Mouse (Mus musculus) B cell, adult 2 months (primary cell): ENCODE measurements around the gene L3hypdh.

ENCODE experiments used
- DNase-seq, 2 experiments: peaks; one replicate each; pipeline ENCODE4 v3.0.0; 2022

L3hypdh gene

DNA sequence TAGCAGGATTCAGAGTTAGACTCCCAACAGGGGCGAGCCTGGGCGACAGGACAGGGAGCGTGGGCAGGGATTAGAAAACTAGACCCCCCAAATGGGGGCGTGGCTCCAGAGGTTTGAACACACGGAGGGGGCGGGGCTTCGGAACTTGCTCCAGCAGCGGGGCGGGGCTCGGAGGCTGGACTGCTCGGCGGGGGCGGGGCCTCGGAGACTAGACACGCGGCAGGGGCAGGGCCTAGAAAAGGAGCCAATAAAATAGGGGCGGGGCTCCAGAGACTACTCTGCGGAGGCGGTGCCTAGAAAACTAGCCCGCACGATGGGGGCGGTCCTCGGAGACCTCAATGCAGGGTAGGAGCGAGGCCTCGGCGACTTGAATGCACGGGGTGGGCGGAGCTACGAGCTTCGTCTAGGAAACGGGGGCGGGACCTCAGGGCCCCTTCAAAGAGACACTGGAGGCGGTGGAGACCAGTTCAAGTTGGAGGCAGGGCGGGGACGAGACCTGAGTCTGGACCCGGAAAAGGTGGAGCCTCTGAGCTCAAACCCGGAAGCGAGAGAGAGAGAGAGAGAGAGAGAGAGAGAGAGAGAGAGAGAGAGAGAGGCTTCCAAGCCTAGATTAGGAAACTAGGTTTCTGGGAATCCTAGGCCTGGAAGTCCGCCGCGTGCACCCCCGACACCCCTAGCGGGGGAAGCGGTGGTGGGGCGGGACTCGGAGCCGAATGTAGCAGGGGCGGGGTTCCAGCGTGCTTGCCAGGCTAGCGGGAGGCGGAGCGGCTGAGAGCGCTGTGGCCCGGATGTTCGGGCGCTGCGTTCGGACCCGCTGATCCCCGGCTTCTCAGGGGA lies at the start of gene L3hypdh, which contains the start of gene Jkamp:
L3hypdh (minus strand) TSS at position 111 of the 837 bp plus-strand sequence.
Jkamp (plus strand) TSS at position 261 of the 837 bp plus-strand sequence.
- peak; percentile 98 to 99 for DNase-seq

DNA sequence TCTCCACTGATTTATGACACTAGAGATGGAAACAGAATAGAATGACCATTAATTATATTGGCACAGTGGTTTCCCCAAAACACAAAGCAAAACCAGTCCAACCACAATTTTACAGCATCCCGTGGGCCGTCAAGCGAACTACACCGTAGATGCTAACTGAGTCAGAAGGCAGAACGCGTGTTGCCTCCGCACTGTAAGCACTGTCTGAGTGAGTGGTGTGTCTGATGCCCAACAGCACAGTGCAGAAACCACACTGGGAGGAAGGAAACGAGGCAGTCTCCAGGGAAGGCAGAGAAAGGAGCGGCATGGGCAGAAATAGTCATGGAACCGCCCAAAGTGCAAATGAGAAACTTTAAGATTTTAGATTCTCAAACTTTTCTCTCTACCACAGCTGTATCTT lies 44.0 kb upstream of the L3hypdh start:
- DNase-seq, result no peak

DNA sequence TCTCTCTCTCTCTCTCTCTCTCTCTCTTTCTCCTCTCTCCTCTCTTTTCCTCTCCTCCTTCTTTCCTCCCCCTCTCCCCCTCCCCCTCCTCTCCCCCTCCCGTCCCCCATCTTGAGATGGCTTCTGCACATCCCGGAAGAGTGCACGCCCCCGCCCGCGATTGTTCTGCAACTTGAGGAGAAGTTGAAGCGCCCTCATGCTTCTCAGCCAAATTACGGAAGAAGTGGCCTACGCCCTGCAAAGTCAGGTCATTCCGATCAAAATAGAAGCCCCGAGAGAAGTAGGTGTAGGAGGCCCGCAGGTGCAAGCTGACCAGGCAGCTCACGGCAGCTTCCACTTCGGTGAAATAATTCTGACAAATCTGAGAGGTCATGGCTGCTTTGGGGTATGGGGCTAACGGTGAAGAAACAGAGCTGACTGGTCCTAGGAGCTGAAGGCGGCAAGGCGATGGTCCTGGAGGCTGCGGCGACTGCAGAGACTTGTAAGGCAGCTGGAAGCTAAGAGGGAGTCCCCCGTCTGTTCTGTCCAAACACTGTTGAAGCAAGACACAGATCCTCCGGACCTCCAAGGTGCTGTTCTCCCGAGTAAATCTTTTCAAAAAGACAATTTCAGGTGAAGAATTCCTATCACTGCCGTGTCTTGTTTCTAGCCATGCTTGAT lies 30.6 kb upstream of the L3hypdh start:
- DNase-seq, result no peak

GRCm38 (mm10) chr12:72115126-72115525 lies 29.9 kb upstream of the L3hypdh start:
- no peak for DNase-seq

DNA sequence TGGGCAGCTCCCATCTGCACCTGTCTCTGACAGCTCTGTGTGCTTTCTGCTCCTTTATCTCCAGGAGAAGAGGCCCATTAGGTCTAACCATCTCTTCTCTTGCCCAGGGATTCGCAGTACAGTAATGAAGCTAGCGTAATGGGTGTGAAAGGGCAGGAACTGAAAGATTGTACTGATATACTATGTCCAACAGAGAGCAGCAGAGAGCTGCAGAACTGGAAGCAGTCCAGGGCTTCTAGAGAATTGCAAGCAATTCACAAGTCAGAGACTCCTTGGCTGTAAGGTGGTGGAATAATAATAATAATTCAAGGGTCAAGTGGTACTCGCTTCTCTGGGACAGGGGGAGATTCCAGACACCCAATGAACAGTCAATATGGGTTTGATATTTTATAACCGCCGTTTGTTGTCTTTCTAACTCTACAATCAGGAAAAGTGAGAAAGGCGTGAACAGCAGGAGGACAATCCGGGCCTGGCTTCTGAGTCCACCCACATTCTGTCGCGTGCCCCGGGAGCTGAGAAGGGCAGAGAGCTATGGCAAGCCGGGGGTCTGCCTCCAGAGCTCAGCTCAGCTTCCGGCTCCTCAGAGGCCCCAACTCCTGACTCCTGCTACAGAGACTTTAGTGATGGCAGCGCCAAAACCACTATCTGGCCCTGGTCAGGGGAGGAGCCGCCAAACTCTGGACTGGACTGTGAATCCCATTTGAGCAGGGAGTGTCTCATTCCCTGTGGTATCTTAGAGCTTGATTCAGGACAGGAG lies 19.5 kb upstream of the L3hypdh start:
- peak; percentile 52 to 60 for DNase-seq

DNA sequence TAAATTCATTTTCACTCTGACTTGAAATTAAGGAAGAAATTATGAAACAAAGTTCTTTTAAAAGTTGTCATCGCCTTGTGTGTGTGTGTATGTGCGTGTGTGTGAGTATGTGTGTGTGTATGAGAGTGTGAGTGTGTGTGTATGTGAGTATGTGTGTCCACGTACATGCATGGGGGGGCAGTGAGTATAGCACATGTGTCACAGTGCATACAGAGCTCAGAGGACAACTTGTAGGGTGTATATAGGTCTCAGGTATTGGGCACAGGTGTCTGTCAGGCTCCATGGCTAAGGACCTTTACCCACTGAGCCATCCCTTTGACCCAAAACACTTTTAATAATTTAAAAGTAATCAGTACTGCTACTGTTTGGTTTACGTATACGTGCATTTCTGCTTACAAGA lies 18.8 kb upstream of the L3hypdh start:
- no peak for DNase-seq

GRCm38 (mm10) chr12:72102776-72103175 lies 17.5 kb upstream of the L3hypdh start:
- no peak for DNase-seq

GRCm38 (mm10) chr12:72096966-72097365 lies 11.7 kb upstream of the L3hypdh start:
- DNase-seq, result no peak

DNA sequence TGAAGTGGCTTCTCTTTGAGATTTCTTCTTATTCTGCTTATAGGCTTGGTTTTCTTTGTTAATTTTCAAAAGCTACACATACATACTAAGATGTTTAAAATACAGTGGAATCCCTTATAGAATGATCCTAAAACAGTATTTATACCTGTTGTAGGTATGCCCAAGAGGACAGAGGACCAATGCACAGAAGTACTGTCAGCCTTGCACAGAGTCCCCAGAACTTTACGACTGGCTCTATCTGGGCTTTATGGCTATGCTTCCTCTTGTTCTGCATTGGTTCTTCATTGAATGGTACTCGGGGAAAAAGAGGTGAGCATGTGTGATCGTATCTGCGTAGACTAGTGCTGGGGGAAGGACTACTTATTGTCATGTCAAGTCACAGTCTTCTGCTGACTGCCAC lies 4.6 kb upstream of the L3hypdh start:
- DNase-seq, result no peak

GRCm38 (mm10) chr12:72086166-72086825 lies 1.1 kb upstream of the L3hypdh start:
- no peak for DNase-seq

- DNase-seq, result no peak
These were observed 263 bp downstream of the L3hypdh start for GRCm38 (mm10) chr12:72085024-72085328.

DNA sequence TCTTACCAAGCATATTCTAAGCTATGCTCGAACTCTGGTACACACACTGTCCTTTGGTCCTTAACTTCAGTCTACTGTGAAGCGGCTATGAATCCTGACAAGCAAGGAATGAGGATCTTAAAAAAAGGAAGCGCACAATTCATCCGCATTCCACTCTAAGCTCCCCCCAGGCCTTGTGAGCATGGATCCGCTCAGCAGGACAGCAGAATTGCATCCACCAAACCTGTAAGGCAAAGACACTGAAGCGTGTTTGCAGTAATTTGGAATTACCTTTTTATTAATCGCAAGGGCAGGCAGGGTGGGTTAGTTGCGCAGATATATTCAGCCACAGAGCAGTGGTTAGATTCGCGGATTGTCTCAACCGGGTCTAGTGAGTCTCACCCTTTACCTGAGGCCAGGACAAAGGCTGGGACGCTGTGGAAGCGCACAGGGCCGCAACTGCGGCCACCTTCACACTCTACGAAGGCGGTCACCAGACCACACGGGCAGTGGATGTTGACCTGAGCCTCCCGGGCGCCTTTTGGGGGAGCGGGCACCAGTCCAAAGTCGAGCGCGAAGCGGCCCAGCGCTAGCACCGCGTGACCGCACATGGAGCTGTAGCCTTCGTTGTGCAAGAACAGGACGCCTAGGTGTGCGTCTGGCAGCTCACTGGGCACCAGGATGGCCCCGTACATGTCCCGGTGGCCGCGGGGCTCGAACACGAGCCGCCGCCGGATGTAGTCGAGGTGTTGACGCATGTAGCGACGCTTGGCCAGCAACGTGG lies 797 bp downstream of the L3hypdh start:
- DNase-seq, result no peak

- DNase-seq, result no peak
These were observed 2.0 kb downstream of the L3hypdh start for GRCm38 (mm10) chr12:72083265-72083664.

DNA sequence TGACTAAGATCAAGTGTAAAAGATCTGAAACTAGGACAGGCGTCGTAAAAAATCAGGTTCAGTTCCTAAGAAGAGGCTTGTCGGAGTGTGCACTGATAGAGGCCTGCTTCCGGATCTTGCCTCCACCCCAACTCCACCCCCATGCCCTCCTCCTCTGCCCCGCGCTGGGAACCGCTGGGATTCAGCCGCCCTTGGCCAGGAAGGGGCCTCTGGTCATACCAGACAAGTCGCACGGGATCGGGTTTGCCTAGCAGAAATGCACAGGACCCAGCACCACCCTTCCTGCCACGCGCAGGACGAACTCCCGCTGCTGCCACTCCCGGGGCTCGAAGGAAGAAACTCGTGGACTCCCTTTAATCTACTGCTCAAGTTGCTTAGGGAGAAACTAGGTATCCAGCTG lies 2.9 kb downstream of the L3hypdh start:
- DNase-seq, result no peak

GRCm38 (mm10) chr12:72081961-72082360 lies 3.3 kb downstream of the L3hypdh start:
- DNase-seq, result no peak

- no peak for DNase-seq
These were observed 7.0 kb downstream of the L3hypdh start for GRCm38 (mm10) chr12:72078248-72078647.

DNA sequence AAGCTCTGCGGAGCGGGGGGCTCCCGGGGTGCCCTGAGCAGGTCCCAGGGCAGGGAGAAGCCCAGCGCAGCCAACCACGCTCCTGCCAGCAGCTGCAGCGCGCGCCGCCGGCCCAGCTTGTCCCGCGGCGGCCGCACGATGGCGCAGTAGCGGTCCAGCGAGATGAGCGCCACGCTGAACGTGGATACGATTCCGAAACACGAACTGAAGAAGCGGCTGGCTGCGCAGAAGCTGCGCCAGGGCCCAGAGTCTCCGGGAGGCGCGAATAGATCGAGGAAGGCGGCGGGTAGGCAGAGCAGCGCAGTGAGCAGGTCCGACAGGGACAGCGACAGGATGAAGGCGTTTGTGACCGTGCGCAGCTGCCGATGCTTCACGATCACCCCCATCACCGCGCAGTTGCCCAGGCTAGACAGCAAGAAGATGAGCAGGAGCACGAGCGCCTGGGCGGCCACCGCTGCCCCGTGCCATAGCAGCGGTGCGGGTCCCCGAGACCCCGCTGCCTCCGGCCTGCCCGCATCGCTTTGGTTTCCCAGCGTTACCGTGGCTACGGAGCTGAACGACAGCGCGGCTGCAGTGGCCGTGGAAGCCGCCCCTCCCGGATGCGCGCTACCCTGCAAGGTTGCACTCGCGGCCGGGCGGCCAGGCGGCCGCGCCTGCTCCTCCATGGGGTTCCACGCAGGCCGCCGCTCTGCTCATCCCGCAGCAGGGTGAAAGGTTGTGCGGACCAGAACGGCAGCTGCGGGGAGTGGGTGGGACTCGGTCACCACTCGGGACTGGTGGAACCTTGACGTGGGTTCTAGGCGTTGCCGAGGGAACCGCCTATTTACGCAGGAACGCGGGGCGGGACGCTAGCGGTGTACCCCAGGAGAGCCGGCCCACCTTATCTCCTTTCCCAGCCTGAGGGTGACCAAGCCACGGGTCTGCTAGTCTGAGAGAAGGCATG lies 14.6 kb downstream of the L3hypdh start, which contains the start of gene Gpr135:
Gpr135 (minus strand) TSS at position 799 of the 943 bp plus-strand sequence.
- DNase-seq, result peak; percentile 85 to 87

GRCm38 (mm10) chr12:72069626-72070326 lies 15.5 kb downstream of the L3hypdh start:
- peak in 1 of 2 experiments; percentile 4 for DNase-seq

DNA sequence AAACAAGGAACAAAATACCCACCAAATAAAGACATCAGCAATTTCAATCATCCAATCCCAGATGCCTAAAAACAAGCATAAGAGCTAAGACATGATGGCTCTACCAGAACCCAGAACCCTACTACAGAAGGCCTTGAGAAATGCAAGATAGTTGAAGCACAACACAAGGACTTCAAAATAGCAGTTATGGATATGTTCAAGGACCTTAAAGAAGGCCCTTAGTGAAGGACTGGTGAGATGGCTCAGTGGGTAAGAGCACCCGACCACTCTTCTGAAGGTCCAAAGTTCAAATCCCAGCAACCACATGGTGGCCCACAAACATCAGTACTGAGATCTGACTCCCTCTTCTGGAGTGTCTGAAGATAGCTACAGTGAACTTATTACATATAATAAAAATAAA lies 27.5 kb downstream of the L3hypdh start:
- no peak for DNase-seq

GRCm38 (mm10) chr12:72053851-72054250 lies 31.4 kb downstream of the L3hypdh start:
- DNase-seq, result no peak
